Mouse (Mus musculus) CD4-positive, CD25-positive, alpha-beta regulatory T cell, adult 2 months (primary cell): ENCODE results near the gene Sept6.

Experiments used
- DNase-seq: peaks from one replicate; pipeline ENCODE4 v3.0.0-alpha.2; 2012; ENCODE audit warnings: low read depth, low spot score

Sept6 gene

DNA sequence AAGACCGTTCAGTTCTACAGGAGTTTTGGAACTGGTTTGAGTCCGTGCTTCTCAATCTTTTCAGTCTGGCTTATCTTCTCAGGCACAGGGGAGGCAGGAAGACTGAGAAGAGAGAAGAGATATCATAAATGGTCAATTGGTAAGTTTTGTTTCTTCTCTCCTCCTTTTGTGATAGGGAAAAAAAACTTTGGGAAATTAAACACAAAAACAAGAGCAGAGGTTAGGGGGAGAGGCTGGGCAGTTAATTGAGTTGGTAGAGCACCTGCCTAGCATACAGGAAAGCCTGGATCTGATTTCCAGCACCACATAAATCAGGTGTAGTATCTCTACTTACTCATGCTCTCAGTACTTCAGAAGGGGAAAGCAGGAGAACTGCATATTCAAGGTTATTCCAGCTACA is at the start of gene Sept6:
Sept6 (minus strand) TSS at position 101 of the 400 bp plus-strand sequence.
- DNase-seq, result no peak

DNA sequence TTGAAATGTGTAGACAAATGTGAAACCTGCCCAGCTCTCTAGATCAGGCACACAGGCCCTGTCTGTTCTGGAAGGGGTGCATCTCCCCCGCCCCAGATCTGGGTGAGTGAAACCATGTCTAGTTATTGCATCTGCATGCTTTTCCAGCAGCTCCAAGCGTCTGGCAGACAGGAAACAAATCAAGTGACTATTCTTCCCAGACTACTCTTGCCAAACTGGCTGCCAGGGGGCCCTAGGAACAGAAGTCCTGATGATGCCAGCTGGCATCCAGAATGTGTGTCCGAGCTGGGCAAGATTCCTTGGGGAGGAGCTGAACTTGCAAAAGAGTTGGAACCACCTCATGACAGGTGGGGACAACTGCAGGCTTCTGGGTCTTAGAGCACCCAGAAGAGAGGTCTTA is 36.8 kb upstream of the Sept6 start:
- no peak for DNase-seq

- no peak for DNase-seq
Measured at GRCm38 (mm10) chrX:37023652-37024309, 32.2 kb upstream of the Sept6 start.

DNA sequence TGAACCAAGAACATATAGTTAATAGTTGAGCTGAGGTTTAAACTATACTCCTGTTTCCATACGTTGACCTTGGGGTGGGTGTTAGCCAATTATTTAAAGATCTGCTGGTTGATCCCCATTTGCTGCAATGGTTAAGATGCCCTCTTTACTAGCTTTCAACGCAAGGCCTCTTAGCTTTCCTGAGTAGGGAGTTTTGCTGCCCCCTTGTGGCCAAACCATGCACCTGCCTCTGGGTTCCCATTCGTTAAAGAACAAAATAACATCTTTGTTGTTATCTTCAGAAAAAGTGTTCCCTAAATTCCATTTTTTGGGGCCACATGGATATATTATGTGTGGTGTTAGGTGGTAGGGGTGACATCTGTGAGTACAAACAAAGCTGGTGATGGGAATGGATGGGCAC is 31.1 kb upstream of the Sept6 start:
- peak; percentile 80 for DNase-seq

DNA sequence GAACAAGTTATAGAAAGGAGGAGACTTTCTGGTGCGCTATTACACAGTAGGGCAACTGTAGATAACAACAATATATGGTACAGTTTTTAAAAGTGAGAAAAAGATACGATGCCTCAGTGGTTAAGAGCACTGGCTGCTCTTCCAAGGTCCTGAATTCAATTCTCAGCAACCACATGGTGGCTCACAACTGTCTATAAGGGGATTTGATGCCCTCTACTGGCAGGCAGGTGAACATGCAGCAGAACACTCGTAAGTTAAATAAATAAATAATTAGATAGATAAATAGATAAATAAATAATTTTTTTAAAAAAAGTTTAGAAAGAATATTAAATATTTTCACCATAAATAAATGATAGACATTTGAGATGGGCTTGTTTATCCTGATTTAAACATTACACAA is 27.5 kb upstream of the Sept6 start:
- peak; percentile 58 for DNase-seq

GRCm38 (mm10) chrX:37018150-37018654 is 26.6 kb upstream of the Sept6 start:
- no peak for DNase-seq

GRCm38 (mm10) chrX:37013870-37014269 is 22.3 kb upstream of the Sept6 start:
- no peak for DNase-seq

DNA sequence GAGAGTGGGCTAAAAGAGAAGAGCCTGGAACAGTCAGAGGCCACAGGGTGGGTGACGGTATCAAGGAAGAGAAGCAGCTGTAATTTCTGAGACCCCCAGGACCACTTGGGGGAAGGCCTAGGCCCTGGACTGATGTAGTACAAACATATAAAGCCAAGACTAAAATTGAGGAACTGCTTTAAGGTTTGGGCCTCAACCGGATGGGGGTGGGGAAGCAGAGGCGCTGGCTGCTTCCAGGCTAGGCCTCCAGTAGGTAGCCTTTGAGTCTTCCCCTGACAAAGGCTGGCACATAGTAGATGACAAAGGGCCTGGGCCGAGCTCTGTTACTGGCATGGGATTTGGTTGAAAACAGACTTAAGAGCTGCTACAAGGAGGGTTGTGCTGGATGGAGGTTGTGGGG is 555 bp downstream of the Sept6 start:
- DNase-seq, result peak; percentile 19

DNA sequence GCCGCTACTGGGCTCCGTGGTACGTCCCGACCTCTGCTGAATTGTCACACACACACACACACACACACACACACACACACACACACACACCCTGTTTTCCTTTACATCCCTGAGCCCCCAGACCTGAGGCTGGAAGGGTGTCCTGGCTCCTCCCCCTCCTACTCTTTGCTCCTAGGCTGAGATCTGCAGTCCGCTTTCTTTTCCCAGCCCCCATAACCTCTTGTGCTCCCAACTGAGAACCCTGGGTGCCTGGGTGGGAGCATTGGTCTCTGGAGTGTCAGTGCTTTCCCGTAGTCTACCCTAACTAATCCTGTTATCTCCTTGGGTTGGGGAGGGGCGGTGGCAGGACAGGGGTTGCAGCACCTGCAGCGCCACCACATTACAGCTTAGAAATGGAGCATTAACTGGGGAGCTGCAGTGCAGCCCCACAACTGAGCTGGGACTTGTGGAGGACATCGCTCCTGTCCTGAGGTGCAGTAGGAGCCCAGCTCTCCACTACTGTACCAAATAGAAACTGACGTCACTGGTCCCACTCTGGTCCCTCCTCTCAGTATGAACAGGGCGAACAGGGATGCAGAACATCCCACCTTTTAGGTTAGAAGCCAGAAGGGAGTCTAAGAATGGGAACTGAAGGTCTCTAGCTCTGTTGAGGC is 1.7 kb downstream of the Sept6 start:
- DNase-seq, result peak; percentile 54

DNA sequence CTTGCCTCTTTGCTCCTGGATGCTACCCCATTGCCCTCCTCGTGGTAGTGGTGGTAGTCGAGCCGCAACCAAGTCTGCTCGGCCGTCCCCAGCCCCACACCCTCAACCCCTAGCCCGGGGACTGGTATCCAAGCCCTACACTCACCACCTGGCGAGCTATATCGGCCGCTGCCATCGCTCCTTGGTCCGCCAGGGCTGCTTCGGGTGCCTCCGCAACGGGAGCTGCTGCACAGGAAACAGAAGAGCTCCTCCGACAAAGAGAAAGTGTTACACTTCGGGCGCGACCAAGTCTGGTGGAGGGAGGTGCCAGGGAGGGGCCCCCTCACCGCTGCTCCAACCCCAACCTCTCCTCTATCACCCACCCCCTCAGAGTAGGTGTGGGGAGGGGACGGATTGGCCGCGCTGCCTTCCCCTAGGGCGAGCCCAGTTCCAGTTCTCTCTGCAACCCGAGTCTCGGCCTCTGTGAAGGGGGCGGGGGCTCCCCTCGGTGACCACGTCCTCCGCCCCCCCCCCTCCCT is 2.3 kb downstream of the Sept6 start:
- DNase-seq, result peak; percentile 90

GRCm38 (mm10) chrX:36988754-36989153 is 2.8 kb downstream of the Sept6 start:
- peak; percentile 42 for DNase-seq

DNA sequence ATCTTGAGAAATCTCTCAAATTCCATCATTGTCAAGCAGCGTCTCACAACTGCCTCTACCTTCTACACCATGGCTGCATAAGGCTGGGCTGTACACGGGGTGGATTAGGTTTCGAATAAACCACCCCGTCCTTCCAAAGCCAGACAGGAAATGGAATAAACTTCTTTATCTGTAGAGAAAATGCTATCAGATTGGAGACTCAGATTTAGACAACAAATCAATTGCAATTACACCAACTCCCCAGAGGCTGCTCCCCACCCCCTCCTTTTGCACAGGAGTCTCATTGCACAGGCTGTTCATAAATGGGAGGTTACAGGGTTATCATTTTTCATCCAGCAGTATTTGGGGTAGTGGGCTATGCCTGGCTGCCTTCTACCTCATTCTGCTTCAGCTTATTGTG is 3.7 kb downstream of the Sept6 start:
- DNase-seq, result peak; percentile 42

- no peak for DNase-seq
Measured at GRCm38 (mm10) chrX:36985041-36985440, 6.6 kb downstream of the Sept6 start.

- DNase-seq, result peak; percentile 42
Measured at GRCm38 (mm10) chrX:36983654-36984311, 7.8 kb downstream of the Sept6 start.

DNA sequence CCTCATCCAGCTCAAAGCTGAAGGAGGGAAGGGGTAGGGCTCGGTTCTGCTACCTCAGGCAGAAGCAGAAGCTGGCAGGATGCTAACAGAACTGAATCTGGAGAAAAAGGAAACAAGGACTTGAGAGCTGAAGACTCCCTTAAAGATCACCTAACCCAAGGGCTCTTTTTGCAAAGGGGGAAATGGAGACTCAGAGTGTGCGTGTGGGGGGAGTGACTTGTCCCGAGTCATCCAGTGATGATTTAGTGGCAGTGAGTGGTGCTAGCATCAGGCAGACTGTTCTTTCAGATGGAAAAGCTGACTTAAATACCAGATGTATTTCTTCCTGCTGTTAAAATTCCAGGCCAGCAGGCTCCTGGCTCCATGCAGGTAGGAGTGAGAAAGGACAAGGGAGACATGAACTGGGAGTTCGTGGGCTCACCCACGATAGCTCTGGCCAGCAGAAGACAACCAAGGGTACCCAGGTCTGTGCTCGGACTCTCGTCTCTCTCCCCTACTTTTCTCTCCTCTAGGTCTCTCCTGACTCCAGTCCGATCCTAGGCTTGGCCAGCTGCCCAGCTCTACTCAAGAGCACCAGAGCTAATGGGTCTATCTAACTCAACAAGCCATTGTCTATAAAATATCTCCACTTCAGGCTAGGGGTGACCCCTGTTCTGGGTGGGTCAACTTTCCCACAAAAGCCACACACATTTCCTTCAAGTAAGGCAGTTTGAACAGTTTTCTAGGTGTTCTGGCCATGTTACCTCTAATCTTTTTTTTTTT is 8.5 kb downstream of the Sept6 start:
- peak; percentile 19 for DNase-seq

DNA sequence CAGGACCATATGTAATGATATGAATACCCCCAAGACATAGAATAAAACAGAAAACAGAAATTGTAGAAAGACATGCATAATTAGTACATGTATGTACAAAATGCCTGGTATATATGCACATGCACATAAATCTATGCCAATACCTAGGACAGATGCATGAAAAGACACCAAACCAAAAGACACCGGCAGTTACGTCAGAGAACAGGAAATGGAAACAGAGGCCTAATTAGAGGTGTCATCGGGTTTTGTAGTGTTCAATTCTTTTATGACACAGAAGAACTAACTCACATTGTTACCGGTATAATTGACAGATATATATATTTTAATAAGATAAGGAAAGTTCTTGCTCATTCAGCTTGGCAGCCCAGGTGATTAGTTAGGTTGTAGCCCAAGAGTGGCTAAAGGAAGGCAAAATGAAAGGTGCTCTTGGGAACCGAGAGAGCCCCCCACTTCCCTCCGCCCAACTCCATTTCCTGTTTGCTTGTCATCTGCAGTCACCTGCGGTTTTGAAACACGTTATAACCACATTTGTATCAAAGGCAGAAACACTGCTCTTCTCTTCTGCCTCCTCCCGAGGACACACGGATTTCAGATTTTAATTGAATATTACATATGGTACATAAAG is 10.9 kb downstream of the Sept6 start:
- peak; percentile 86 for DNase-seq

GRCm38 (mm10) chrX:36977863-36978262 is 13.7 kb downstream of the Sept6 start:
- no peak for DNase-seq

DNA sequence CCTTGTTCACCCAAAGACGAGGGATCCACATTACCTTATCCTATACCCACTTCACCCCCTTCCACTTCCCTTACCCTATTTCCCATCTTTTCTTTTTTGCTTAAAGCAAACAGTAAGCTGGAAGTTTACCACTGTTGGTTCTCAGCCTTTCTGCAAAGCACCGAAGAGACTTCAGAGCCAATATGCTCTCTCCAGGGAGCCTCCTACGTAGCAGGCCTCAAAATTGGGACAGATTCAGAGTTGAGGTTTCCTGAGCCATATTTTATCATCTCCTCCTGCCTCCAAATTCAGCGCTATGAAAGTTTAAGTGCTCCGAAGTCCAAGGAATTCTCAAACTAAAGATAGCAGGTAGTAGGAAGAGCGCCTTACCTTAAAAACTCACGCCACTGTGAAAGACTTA is 14.6 kb downstream of the Sept6 start:
- no peak for DNase-seq

- no peak for DNase-seq
Measured at GRCm38 (mm10) chrX:36976272-36976671, 15.3 kb downstream of the Sept6 start.

- DNase-seq, result no peak
Measured at GRCm38 (mm10) chrX:36974905-36975304, 16.7 kb downstream of the Sept6 start.

- no peak for DNase-seq
Measured at GRCm38 (mm10) chrX:36972951-36973471, 18.6 kb downstream of the Sept6 start.
